Mouse (Mus musculus): ENCODE measurements around the gene Plekho2.

The Plekho2 gene

DNA sequence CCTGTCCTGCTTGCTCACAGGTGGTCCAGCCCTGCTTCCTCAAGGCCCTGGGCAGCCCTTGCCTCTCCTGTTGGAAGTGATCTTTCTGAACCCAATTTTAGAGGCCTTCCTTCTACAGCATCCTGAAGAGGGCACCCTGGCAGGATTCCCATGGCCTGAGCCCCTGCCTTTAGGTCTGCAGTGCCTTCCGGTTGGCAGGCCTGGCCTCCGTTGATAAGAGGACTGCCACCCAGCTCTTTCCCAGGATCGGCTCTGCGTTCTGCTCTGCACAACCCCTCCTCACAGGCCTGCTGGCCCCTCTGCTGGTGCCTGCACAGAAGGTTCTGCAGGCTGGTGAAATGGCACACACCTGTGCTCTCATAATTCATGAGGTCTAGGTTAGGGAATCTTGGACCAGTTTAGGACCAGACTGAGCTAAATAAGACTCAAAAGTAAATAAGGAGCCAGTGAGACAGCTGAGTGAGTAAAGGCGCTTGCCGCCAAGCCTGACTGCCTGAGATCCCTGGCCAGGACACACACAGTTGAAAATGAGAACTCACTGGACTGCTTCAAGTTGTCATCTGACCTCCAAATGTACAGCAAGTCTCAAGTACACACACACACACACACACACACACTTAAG is 51.3 kb downstream of the Plekho2 start:
- no peak for DNase-seq

DNA sequence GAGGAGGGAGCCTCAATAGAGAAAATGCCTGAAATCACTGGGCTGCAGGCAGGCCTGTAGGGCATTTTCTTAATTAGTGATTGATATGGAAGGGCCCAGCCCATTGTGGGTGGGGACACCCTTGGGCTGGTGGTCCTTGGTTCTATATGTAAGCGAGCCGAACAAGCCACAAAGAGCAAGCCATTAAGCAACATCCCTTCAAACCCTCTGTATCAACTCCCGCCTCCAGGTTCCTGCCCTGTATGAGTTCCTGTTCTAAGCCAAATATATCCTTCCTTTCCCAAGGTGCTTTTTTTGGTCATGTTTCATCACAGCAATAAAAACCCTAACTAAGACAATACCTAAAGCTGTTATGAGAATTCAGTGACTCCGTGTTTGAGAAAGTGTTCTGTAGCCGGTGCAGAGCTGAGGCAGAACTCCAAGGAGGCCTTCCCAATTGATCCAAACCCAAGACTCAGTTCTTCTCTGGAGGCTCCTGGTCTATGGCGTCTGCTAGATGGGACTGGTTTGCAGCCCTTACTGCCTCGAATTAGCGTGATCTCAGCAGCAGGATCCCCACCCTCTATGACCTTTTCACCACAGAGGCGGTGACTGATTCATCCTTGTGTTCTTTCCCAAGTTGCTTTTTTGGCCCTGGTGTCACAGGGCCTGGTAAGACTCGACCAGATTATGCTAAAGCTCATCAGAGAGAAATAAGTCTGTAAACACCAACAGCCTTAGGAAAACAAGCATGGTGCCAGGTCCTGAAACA is 54.2 kb downstream of the Plekho2 start:
- no peak for DNase-seq

DNA sequence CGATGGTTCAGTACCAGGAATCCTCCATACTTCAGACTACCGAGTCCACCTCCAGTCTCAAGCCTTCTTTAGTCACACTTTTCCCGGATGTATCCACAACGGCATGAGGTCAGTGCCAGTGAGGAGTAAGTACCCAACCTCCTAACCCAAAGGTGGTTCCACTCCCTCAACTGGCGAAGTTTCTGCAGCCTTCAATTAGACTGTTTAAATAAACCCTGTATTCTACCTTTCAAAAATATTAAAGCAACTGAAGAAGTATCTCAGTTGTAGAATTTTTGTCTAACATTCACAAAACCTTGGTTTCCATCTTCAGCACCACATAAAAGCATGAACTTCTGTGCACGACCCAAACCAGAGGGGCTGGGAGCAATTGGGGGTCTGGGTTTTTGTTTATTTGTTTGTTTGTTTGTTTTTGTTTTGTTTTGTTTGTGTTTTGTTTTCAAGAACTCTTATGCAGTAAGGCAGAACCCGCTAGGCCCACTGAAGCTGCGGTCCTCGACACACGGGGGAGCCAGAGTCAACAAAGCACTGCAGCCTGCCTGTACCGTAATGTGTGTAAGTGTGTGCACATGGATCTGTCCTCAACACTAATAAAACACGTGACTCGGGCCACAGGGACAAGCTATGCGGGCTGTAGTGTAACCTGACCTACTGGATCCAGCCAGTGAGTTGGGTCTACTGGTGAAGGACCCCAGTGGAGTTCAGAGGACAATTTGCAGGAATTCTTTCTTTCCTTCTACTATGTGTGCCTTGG is 56.1 kb downstream of the Plekho2 start:
- DNase-seq, result peak; percentile 83

DNA sequence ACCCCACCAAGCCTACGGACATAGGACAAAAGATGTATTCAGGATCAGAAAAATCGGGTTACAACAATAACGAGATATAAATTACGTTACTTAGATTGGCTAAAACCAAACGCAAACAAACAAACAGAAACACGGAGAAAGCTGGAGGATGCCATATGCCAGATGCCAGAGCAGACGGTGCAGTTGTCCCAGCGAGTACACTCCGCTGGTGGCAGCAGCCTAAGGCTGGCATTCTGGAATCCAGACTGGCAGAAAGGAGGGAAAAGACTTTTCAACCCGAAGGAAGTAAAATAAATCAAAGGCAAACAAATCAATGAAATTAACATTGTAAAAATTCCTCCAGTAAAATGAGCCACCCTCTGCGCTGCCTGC is 59.3 kb downstream of the Plekho2 start:
- DNase-seq, result no peak

DNA sequence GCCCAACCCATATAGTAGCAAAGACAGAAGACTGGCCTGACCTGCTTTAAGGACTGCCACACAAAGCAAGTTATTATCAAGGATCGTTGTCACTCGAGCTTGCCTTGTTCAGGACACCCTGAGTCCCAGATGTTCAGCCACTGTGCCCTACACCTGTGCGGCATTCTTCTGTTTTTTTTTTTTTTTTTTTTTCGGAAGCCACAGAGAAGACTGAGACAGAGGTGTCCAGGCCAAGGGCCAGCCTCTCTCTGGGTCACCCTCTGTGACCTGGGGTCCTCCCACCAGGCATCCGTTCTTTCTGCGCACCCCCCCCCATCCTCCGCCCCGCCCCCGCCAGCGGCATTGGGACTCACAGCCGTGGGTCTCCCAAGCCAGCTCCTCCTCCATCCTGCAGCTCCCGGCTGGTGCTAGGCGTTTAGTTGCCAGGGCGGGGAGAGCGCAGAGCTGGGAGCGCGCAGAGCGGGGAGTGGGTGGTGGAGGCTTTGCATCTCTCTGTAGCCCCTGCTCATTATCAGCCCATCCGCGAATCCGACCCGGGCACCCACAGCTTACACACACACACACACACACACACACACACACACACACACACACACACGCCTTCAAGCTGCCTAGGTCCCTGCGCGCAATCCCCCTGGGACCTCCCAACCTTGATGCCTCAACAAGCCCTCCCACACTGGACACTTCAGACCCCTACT is 59.9 kb downstream of the Plekho2 start, which contains the start of gene Ankdd1a:
Ankdd1a (minus strand) TSS at position 387 of the 698 bp plus-strand sequence.
- no peak for DNase-seq

DNA sequence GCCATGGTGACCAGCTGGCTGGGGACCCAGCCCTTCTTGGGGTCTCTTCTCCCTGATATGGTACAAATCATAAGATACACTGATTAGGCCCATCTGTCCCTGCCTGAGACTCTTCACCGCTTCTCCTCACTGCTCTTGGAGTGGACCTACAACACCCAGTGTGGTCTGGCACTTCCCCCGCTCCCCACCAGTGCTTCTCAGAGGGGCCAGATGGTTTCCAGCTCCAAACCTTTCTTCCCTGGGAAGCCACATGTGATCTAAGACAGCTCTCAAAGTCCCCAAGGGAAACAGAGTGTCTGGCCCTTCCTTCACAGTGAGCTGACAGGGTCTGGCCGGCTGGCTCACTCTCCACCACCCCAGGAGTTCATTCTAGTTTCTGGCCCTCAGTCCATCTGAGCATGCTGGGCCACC is 65.0 kb downstream of the Plekho2 start:
- DNase-seq, result no peak

DNA sequence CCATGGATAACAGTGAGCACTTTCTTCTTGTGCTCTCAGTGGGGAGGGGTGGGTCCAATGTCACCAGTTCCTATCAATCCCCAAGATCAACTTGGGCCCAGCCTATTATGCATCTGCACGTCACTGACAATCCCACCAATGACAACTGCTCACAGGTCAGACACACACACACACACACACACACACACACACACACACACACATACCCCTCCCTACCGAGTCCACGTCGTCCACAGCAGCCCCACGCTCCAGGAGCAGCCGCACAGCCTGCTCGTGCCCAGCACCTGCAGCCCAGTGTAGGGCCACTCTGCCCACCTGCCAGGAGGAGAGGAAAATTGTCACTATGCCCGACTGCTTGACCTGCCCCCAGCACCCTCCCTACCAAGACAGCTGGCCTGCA is 65.4 kb downstream of the Plekho2 start:
- no peak for DNase-seq

DNA sequence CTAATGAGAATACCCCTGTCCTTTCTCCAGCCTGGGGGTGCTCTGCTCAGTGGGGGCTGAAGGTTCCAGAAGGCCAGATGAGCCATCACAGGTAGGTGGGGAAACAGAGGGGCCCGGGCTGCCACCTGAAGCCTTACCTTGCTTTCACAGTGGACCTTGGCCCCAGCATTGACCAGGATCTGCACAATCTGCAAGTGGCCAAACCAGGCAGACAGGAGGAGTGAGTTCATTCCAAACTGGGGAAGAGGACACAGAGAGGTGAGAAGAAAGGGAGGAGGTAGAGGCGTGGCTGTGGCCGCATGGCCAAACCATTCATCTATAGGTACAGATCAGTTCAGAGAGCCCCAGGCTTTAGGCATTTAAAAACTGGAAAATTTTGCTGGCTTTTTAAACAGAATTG is 67.3 kb downstream of the Plekho2 start:
- DNase-seq, result no peak

DNA sequence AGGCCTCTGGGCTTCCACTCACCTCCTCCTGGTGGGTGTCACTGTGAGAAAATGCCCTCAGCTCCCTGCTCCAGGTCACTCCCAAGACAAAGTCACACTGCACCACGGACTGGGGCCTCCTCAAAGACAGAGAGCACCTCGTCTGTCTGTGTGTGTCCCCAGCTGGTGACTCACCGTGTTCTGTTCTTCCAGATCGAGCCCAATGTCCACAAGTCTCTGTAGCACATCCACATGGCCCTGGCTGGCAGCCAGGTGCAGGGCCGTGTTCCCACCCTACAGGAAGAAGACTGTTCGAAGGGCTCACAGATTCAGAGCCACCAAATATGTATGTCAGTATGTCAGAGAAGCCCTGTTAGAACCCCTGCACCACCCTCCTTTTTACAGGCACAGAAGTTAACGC is 71.4 kb downstream of the Plekho2 start:
- no peak for DNase-seq

DNA sequence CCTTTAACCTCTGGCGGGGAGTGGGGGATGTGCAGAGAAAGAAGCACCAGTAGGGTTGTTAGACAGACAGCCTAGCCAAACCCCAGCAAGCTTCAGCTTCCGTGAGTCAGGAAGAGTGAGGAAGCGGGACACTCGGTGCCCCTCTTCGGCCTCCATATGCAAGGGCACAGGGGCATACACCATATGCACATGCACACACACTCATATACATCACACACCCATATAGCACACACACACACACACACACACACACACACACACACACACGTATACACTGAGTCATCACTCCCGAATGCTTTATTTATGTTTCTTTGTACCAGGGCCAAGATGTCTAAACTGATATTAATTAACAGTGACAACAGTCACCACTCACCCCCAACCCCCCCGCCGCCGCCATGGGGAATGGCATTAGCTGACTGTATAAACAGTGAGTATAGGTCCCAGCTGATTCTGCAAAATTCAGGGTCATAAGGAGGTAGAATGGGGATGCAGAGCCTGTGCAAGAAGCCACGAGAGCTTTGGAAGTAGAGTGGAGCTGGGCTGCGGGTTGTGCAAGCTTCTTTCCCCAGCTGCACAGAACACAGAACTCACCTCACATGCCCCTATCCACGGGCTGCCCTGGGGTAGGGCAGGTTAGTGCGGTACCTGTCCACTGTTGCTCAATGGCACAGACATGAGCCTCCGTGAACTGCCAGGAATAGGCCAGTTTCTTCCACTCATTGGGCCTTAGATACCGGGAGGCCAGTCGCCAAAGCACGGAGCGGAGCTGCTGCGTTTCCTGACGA is 76.9 kb downstream of the Plekho2 start:
- no peak for DNase-seq
